Mouse (Mus musculus) small intestine, adult 2 months (tissue): Measurements from ENCODE around the gene Gm17018.

Experiments used
- CTCF ChIP-seq: fragments of 200-500 bp; IDR thresholded peaks from 2 replicates; pipeline ENCODE4 v1.5.1; 2012; ENCODE audit warnings: low read depth, mild to moderate bottlenecking, control low read depth, inconsistent platforms, low read length, moderate library complexity, mixed read lengths; ENCODE audit not compliant: insufficient replicate concordance, insufficient read length; ENCODE audit errors: extremely low read depth
- POLR2A ChIP-seq: fragments of 200-500 bp; IDR thresholded peaks from 2 replicates; pipeline ENCODE4 v1.6.1; 2012; ENCODE audit warnings: low read depth, mild to moderate bottlenecking, control low read depth, inconsistent platforms, low read length, moderate library complexity

DNA sequence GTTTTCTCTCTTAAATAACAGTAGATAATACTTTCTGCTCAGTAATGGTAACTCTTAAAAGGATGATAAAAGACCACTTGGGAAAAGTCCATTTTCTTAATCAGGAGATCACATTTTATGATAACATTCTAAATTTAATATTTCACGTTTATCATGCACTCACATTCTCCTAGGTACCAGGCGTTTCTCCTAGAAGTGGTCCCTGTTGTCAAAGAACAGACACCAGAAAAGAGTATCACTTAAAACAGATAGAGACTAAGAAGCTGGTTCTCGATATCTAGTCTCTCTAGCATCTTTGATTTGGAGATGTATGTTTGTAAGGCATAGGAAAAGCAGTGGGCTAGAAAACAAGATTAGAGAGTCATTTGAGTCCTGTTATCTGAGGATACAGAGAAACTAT is 49.7 kb upstream of the Gm17018 start:
- TF ChIP-seq CTCF (no peak), POLR2A (no peak)
